Mouse (Mus musculus) hindbrain, embryonic 11.5 days (tissue): Measurements from ENCODE around the gene Slc4a1ap. TPM values are rescaled to one million over a fixed set of nuclear protein-coding genes. Genes with fewer than 3 reads are reported as not detected.
A peak's percentile ranks its signal among the peaks of the same experiment; 100 is the strongest.

Source experiments
- ATAC-seq: fragments of 200-750 bp; cut with Nextera tagmentation; 2 replicates; pipeline ENCODE4 v1.8.0; 2017; ENCODE audit warnings: mild to moderate bottlenecking, moderate TSS enrichment, moderate library complexity; ENCODE audit not compliant: low FRiP score
- DNase-seq: peaks from one replicate; pipeline ENCODE4 v3.0.0-alpha.2; 2015; ENCODE audit warnings: low spot score
- H3K27ac ChIP-seq: fragments of 300-500 bp; sonication (generic); 2 replicates; pipeline ENCODE4 v1.5.1; 2014; ENCODE audit warnings: mild to moderate bottlenecking, low read depth, low read length
- H3K27me3 ChIP-seq: fragments of 300-500 bp; sonication (generic); 2 replicates; pipeline ENCODE4 v1.6.1; 2014; ENCODE audit warnings: mild to moderate bottlenecking, low read length, moderate library complexity, mixed read lengths; ENCODE audit not compliant: control insufficient read depth, insufficient read depth
- H3K36me3 ChIP-seq: fragments of 300-500 bp; sonication (generic); 2 replicates; pipeline ENCODE4 v1.6.1; 2014; ENCODE audit warnings: mild to moderate bottlenecking, low read length, moderate library complexity, mixed read lengths; ENCODE audit not compliant: control insufficient read depth, insufficient read depth
- H3K4me1 ChIP-seq: fragments of 300-500 bp; sonication (generic); replicated peaks from 2 replicates; pipeline ENCODE4 v1.6.1; 2014; ENCODE audit warnings: low read length, mixed read lengths; ENCODE audit not compliant: control insufficient read depth, insufficient read depth
- H3K4me2 ChIP-seq: fragments of 300-500 bp; sonication (generic); replicated peaks from 2 replicates; pipeline ENCODE4 v1.6.1; 2014; ENCODE audit warnings: mild to moderate bottlenecking, low read depth, low read length
- H3K4me3 ChIP-seq: fragments of 300-500 bp; sonication (generic); 2 replicates; pipeline ENCODE4 v1.5.1; 2014; ENCODE audit warnings: low read depth, low read length
- H3K9ac ChIP-seq: fragments of 300-500 bp; sonication (generic); 2 replicates; pipeline ENCODE4 v1.6.1; 2014; ENCODE audit warnings: low read depth, low read length
- H3K9me3 ChIP-seq: fragments of 300-500 bp; sonication (generic); 2 replicates; pipeline ENCODE4 v1.6.1; 2016; ENCODE audit warnings: low read length; ENCODE audit not compliant: control insufficient read depth
- WGBS: fragments of 180-500 bp; shearing (Covaris S2); extraction: QIAGEN DNeasy Blood & Tissue Kit; methylation state at CpG from one replicate; pipeline ENCODE4 v1.1.7; 2014; 5-methylcytosine and 5-hydroxymethylcytosine counted together
- polyA plus RNA-seq: library from polyadenylated mRNA; unstranded; fragments of >200 nt; fragmentation: Nextera tagmentation; extraction: Ambion mirVana; gene quantifications from 2 replicates; pipeline ENCODE4 v1.2.1, GENCODE M21; 2014

The Slc4a1ap gene
- polyA plus RNA-seq, 1 experiment from 2014 or later: 34.9 TPM

GRCm38 (mm10) chr5:31596481-31597429, 70.0 kb downstream of the Slc4a1ap start, which contains the start of gene Mrpl33:
Gene Mrpl33 (plus strand): TSS chr5:31596935.
- WGBS: 10% methylated on average over 26 of the region's 26 CpGs
- Histone ChIP-seq H3K27ac (no peak within 1 kb of the TSS), H3K9me3 (no peaks in the 10 kb centered on the region), H3K9ac (peak within 1 kb of the TSS; percentile 50; the same call in 1 of the 2 replicates), H3K4me2 (peak within 1 kb of the TSS; percentile 41), H3K4me1 (no peaks in the 10 kb centered on the region), H3K27me3 (no peaks in the 10 kb centered on the region), H3K36me3 (no peaks in the 10 kb centered on the region), H3K4me3 (peak within 1 kb of the TSS; percentile 13; the same call in 1 of the 2 replicates)
- DNase-seq (peak; percentile 50), ATAC-seq (no peak)

DNA sequence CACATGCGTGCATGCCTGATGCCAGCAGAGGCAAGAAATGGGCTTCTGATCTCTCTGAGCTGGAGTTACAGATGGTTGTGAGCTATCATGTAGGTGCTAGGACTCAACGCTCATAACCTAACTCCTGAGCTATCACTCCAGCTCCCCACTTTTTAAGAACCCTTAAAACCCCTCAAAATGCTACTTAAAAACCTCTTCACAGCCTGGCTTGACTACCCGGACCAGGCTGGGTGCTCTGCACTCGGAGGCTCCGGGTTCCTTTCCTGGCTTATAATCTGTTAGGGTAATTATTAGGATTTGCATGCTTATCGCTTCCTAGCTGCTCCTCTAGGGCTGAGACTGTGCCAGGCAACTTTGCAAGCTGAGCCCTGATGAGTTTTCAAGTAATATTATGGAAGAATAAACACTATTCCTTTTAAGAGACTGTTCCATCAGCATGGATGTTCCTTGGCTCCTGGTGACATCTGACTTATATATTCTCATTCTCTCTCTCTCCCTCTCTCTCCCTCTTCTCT, 70.7 kb downstream of the Slc4a1ap start:
- no peaks in the 10 kb centered on the region for H3K9me3 ChIP-seq
- H3K27ac ChIP-seq: no peak overlapping the region
- no peak for DNase-seq
- no peak overlapping the region for H3K9ac ChIP-seq
- H3K36me3 ChIP-seq: no peaks in the 10 kb centered on the region
- no peak overlapping the region for H3K4me3 ChIP-seq
- no peaks in the 10 kb centered on the region for H3K4me1 ChIP-seq
- 81% methylated on average over 6 of the region's 6 CpGs for WGBS
- no peaks in the 10 kb centered on the region for H3K27me3 ChIP-seq
- ATAC-seq: no peak
- no peak overlapping the region for H3K4me2 ChIP-seq

DNA sequence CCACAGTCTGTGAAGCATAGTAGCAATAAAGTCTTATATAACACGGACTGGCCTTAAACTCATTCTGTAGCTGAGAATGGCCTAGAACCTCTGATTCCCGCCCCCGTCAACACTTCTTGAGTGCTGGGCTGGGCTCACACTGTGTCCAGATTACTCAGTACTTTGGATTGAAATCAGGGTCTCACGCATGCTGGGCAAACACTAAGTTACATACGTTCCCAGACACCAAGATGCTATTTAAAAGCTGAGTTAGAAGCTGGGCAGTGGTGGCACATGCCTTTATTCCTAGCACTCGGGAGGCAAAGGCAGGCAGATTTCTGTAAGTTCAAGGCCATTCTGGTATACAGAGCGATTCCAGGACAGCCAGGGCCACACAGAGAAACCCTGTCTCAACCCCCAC, 71.3 kb downstream of the Slc4a1ap start:
- no peaks in the 10 kb centered on the region for H3K27me3 ChIP-seq
- H3K9ac ChIP-seq: no peak overlapping the region
- no peaks in the 10 kb centered on the region for H3K9me3 ChIP-seq
- no peak overlapping the region for H3K27ac ChIP-seq
- WGBS: 81% methylated on average over 7 of the region's 7 CpGs
- DNase-seq: no peak
- H3K4me3 ChIP-seq: no peak overlapping the region
- no peaks in the 10 kb centered on the region for H3K4me1 ChIP-seq
- no peak overlapping the region for H3K4me2 ChIP-seq
- H3K36me3 ChIP-seq: no peaks in the 10 kb centered on the region
- ATAC-seq: no peak

- Histone ChIP-seq H3K4me1 (no peaks in the 10 kb centered on the region), H3K9me3 (no peaks in the 10 kb centered on the region), H3K4me2 (no peak overlapping the region), H3K27me3 (no peaks in the 10 kb centered on the region), H3K27ac (no peak overlapping the region), H3K36me3 (no peaks in the 10 kb centered on the region), H3K9ac (no peak overlapping the region), H3K4me3 (no peak overlapping the region)
- WGBS: 68% methylated on average over 4 of the region's 4 CpGs
- no peak for ATAC-seq
- DNase-seq: peak; percentile 46
Measured at GRCm38 (mm10) chr5:31598579-31598978, 71.8 kb downstream of the Slc4a1ap start.

DNA sequence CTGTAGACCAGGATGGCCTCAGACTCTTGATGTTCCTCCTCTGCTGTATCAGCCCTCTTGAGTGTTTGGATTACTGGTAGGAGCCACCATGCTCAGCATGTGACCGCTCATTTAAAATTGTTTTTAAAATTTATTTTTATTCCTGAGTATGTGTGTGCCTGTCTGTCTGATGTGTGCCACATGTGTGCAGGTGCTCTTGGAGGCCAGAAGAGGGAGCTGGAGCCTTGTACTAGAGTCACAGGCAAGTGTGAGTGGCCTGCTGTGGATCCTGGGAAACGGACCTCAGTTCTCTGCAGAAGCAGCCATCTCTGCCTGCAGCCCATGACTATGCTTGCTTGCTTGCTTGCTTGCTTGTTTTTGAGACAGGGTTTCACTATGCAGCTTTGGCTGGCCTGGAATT, 72.4 kb downstream of the Slc4a1ap start:
- DNase-seq (no peak), ATAC-seq (no peak)
- no peaks in the 10 kb centered on the region for H3K27me3 ChIP-seq
- H3K4me2 ChIP-seq: no peak overlapping the region
- H3K4me3 ChIP-seq: no peak overlapping the region
- 90% methylated on average over 2 of the region's 2 CpGs for WGBS
- no peak overlapping the region for H3K9ac ChIP-seq
- no peaks in the 10 kb centered on the region for H3K4me1 ChIP-seq
- H3K27ac ChIP-seq: no peak overlapping the region
- H3K9me3 ChIP-seq: no peaks in the 10 kb centered on the region
- no peaks in the 10 kb centered on the region for H3K36me3 ChIP-seq

DNA sequence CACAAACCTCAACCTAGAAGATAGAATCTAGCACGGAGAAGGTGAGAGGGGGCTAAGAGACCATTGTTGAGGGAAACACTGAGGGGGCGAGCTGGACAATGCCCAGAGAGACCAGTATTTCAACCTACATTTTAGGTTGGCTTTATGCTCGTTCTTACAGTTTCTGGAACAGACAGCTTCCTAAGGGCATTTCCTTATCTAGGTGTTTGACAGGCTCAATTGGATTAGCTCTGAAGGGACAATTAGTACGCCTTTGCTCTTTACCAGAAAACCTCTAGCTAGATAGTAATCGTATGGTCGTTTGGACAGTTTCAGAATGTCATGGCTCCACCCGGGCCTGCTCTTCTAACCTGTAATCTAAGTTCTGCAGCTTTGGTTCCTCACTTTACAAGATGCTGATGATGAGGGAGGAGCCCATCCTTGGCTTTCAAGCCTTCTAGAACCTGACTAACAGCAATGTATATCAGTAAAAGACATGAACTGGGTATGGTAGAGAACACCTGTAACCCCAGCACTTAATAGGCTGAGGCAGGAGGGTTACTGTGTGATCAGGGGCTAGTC, 74.4 kb downstream of the Slc4a1ap start:
- WGBS: 81% methylated on average over 7 of the region's 7 CpGs
- no peaks in the 10 kb centered on the region for H3K9me3 ChIP-seq
- H3K9ac ChIP-seq: no peak overlapping the region
- no peaks in the 10 kb centered on the region for H3K27me3 ChIP-seq
- H3K4me2 ChIP-seq: no peak overlapping the region
- no peaks in the 10 kb centered on the region for H3K4me1 ChIP-seq
- no peak overlapping the region for H3K4me3 ChIP-seq
- no peak for ATAC-seq
- H3K36me3 ChIP-seq: no peaks in the 10 kb centered on the region
- H3K27ac ChIP-seq: no peak overlapping the region
- DNase-seq: no peak

DNA sequence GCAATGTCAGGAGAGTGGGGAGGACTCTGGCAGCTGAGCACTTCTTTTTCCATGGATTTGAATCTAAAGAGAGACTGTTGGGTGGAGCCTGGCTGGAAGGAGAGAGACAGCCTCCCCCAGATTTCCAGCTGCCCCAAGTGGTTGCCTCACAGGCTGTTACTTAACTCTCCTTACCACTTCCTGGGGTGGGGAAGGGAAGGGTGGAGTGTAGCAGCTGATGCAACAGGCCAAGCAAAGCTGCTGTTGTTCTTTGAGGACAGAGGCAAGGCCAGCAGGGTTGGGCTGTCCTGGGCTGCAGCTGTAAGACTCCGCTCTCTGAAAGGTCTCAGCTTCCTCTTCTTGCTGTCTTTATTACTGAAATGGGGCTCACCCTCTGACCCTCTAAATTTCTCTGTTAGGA, 75.6 kb downstream of the Slc4a1ap start:
- Histone ChIP-seq H3K4me1 (no peaks in the 10 kb centered on the region), H3K27ac (no peak overlapping the region), H3K4me3 (no peak overlapping the region), H3K4me2 (no peak overlapping the region), H3K36me3 (no peaks in the 10 kb centered on the region), H3K9me3 (no peaks in the 10 kb centered on the region), H3K9ac (no peak overlapping the region), H3K27me3 (no peaks in the 10 kb centered on the region)
- ATAC-seq (no peak), DNase-seq (no peak)
- 95% methylated on average over 1 of the region's 1 CpGs for WGBS

GRCm38 (mm10) chr5:31603766-31604165, 77.0 kb downstream of the Slc4a1ap start:
- Histone ChIP-seq H3K4me3 (no peak overlapping the region), H3K27ac (no peak overlapping the region), H3K27me3 (no peaks in the 10 kb centered on the region), H3K9ac (no peak overlapping the region), H3K4me2 (no peak overlapping the region), H3K36me3 (no peaks in the 10 kb centered on the region), H3K4me1 (no peaks in the 10 kb centered on the region), H3K9me3 (no peaks in the 10 kb centered on the region)
- no peak for DNase-seq
- ATAC-seq: no peak
- 91% methylated on average over 6 of the region's 6 CpGs for WGBS
